Mouse (Mus musculus) macrophage (primary cell): ENCODE measurements around the gene Saysd1. TPM values are rescaled to one million over a fixed set of nuclear protein-coding genes. Genes with fewer than 3 reads are reported as not detected.

Source experiments
- polyA plus RNA-seq: library from polyadenylated mRNA; stranded (reverse); fragments of 250-400 nt; gene quantifications from 3 replicates; pipeline ENCODE4 v1.2.4, GENCODE M21; 2018; ENCODE audit warnings: inconsistent platforms

Gene Saysd1
- polyA plus RNA-seq, 1 experiment from 2014 or later: 1.5 TPM

Other genes starting within 250 kb of the Saysd1 start
- 134 to 216 TPM (median 195 TPM) in 3 replicates for gene Gng2, start 160.9 kb downstream of the Saysd1 start, polyA plus RNA-seq
- gene Kcnk5, start 43.3 kb upstream of the Saysd1 start, polyA plus RNA-seq: 0.04 to 0.30 TPM (median 0.16 TPM) in 3 replicates
- gene Kcnk16, start 130.7 kb upstream of the Saysd1 start, polyA plus RNA-seq: not detected in 3 replicates
- gene Nudt13, start 156.2 kb upstream of the Saysd1 start, polyA plus RNA-seq: 14.1 to 21.2 TPM (median 17.6 TPM) in 3 replicates
- 20.4 to 33.9 TPM (median 25.3 TPM) in 3 replicates for gene Ecd, start 209.6 kb upstream of the Saysd1 start, polyA plus RNA-seq
- 17.1 to 22.7 TPM (median 22.6 TPM) in 3 replicates for gene Fam149b, start 209.6 kb upstream of the Saysd1 start, polyA plus RNA-seq